Mouse (Mus musculus): ENCODE results near the gene Fbxl18. TPM values are rescaled to one million over a fixed set of nuclear protein-coding genes. Genes with fewer than 3 reads are reported as not detected.

The Fbxl18 gene
- polyA plus RNA-seq (2012; rRNA removed), result 18.3 and 22.4 TPM in 2 replicates

GRCm38 (mm10) chr5:142894918-142895613 lies at the start of gene Fbxl18:
Gene Fbxl18 (minus strand): TSS chr5:142895421.

GRCm38 (mm10) chr5:142906532-142907047 lies 11.4 kb upstream of the Fbxl18 start, which contains the start of gene Actb:
Gene Actb (minus strand): TSS chr5:142906754.

GRCm38 (mm10) chr5:142817524-142818434 lies 77.4 kb downstream of the Fbxl18 start, which contains the start of gene Tnrc18:
Gene Tnrc18 (minus strand): TSS chr5:142817662.

Other genes with a start within 250 kb of the Fbxl18 start
- 83.1 and 104 TPM in 2 replicates for gene Slc29a4, start 202.9 kb downstream of the Fbxl18 start, polyA plus RNA-seq (2012; rRNA removed)
- 41.2 and 52.4 TPM in 2 replicates for gene Tnrc18, start 77.8 kb downstream of the Fbxl18 start, polyA plus RNA-seq (2012; rRNA removed)
- gene Actb, start 11.3 kb upstream of the Fbxl18 start, polyA plus RNA-seq (2012; rRNA removed), result 3,461 and 4,153 TPM in 2 replicates
- 464 and 503 TPM in 2 replicates for gene Fscn1, start 64.9 kb upstream of the Fbxl18 start, polyA plus RNA-seq (2012; rRNA removed)
- 24.1 and 25.7 TPM in 2 replicates for gene Rnf216, start 217.6 kb upstream of the Fbxl18 start, polyA plus RNA-seq (2012; rRNA removed)

All from central nervous system, embryonic 18 days (tissue).